Mouse (Mus musculus): ENCODE data around the gene Dip2b. TPM values are rescaled to one million over a fixed set of nuclear protein-coding genes. Genes with fewer than 3 reads are reported as not detected.

The Dip2b gene
- polyA plus RNA-seq, 1 experiment from 2014 or later = 11.0 TPM

DNA sequence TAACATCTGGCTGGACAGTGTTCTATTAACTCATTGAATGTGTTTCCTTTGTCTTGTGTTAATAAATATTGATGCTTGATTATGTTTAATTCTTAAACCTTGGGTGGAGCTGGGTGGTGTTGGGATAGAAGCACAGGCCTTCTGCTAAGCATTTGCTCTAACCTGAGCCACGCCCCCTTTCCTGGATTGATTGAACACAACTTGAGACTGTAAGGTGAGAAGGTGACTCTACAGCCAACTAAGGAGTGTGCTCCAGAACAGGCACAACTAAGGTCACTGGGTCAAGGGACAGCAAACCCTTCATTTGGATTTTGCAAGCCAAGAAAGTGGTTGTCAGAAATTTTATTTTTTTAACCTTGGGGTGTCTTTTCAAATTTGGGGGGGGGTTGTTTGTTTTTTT, 180.9 kb downstream of the Dip2b start:
- no peak overlapping the region for H3K4me3 ChIP-seq
- WGBS = 53% methylated on average over 1 of the region's 1 CpGs
- no peak overlapping the region for H3K4me2 ChIP-seq (replicated peaks)
- peaks cover 18% of the 10 kb centered on the region for H3K9me3 ChIP-seq
- H3K27me3 ChIP-seq = no peaks in the 10 kb centered on the region
- no peak overlapping the region for H3K27ac ChIP-seq
- H3K4me1 ChIP-seq = no peaks in the 10 kb centered on the region
- no peak for ATAC-seq (ENCODE audit: low FRiP score, low read depth)
- H3K36me3 ChIP-seq = peaks cover 27% of the 10 kb centered on the region
- no peak overlapping the region for H3K9ac ChIP-seq

DNA sequence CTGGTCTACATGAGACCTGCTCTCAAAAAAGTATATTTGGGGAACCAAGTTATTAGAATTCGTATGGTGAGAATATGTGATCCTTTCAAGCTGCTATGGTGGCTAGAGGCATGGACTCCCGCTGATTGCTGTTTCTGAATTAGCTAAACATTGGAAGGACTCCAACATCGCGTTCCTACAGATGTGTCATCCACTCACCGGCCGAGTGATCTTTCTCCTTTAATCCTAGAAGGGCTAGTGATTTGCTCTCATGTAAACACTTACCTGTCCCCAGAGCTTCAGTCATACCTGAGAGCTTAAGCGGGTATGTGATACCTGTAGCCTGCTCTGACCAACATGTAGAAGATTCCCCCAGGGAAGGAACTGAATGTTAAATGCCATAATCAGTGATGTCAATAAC, 182.5 kb downstream of the Dip2b start:
- WGBS = 91% methylated on average over 7 of the region's 7 CpGs
- Histone ChIP-seq H3K4me2 (replicated peaks) (no peak overlapping the region), H3K9me3 (peaks cover 18% of the 10 kb centered on the region), H3K9ac (no peak overlapping the region), H3K36me3 (peaks cover 18% of the 10 kb centered on the region), H3K27me3 (no peaks in the 10 kb centered on the region), H3K27ac (no peak overlapping the region), H3K4me3 (no peak overlapping the region), H3K4me1 (no peaks in the 10 kb centered on the region)
- no peak for ATAC-seq (ENCODE audit: low FRiP score, low read depth)

DNA sequence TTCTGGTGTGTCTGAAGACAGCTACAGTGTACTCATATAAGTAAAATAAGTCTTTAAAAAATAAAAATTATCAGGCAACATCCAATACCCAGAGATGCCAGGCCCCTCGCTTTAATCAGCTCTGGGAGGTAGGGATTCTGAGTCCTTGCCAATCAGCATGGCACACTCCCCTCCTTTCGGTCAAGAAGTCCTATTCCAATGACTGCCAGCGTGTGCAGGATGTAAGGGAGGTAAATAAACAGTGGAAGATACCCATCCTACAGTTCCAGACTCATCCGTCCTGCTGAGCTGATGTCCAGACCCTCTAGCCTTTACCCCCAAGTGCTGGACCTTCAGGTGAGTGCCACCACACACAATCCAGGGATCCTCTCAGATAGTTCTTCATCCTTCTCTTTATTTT, 186.9 kb downstream of the Dip2b start:
- no peak overlapping the region for H3K9ac ChIP-seq
- H3K4me2 ChIP-seq (replicated peaks) = no peak overlapping the region
- no peak overlapping the region for H3K27ac ChIP-seq

DNA sequence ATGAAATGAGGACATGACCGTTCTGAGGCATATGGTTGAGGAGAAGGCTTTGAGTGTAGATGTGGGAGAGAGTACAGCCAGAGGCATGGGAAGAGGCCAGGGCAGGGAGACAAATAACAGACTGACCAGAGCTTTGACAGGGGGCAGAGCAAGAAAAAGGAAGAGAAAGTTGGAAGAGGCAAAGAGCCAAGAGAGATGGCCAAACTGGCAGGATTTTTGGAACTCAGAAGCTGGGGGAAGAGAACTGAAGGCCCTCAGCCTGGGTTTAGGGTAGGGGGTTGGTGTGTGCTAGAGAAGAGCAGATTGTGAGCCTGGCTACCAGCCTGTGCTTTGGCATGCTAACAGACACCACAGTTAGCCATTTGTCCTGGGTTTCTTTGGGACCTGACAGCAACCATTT, 187.4 kb downstream of the Dip2b start:
- Histone ChIP-seq H3K4me2 (replicated peaks) (no peak overlapping the region), H3K27me3 (no peaks in the 10 kb centered on the region), H3K9me3 (peaks cover 18% of the 10 kb centered on the region), H3K4me3 (no peak overlapping the region), H3K4me1 (peaks cover 20% of the 10 kb centered on the region), H3K27ac (no peak overlapping the region), H3K9ac (no peak overlapping the region), H3K36me3 (peaks cover 12% of the 10 kb centered on the region)
- no peak for ATAC-seq (ENCODE audit: low FRiP score, low read depth)
- WGBS = 95% methylated on average over 1 of the region's 1 CpGs

More for the DNA sequence above, 186.9 kb downstream of the Dip2b start:
- Histone ChIP-seq H3K4me3 (no peak overlapping the region), H3K27me3 (no peaks in the 10 kb centered on the region), H3K4me1 (peaks cover 16% of the 10 kb centered on the region), H3K9me3 (peaks cover 18% of the 10 kb centered on the region), H3K36me3 (peaks cover 12% of the 10 kb centered on the region)
- 96% methylated on average over 4 of the region's 4 CpGs for WGBS
- ATAC-seq (ENCODE audit: low FRiP score, low read depth) = no peak

DNA sequence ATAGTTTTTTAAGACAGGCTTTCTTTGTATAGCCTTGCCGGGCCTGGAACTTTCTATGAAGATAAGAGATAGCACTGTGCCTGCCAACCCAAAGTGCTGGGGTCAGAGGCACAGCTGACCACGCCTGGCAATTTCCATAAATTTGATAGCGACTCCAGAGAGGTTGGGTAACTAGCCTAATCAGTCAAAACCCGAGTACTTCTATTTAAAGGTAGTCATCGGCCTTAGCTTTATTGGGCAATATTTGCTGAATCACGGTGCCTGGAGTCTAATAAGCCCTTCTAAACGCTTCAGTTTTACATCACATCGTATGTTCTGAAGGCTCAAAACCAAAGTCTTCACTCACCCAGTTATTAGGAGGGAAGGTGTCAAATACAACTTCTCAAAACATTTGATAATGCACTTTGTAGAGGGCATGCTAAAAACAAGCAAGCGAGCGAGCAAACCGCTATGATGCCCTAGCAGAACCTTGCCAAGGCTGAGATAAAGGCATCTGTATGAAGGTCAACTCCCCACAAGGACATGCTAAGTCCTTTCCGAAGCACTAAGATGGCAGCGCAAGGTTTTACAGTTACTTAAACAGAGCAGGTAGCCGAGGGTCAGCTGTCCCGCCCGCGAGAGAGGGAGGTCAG, 188.7 kb downstream of the Dip2b start:
- Histone ChIP-seq H3K27ac (peak overlapping the region; percentile 100), H3K9me3 (peaks cover 16% of the 10 kb centered on the region), H3K27me3 (no peaks in the 10 kb centered on the region), H3K4me3 (peak overlapping the region; percentile 80), H3K4me2 (replicated peaks) (peak overlapping the region; percentile 74), H3K36me3 (peaks cover 14% of the 10 kb centered on the region), H3K4me1 (peaks cover 20% of the 10 kb centered on the region), H3K9ac (peak overlapping the region; percentile 98)
- peak; percentile 57 for ATAC-seq (ENCODE audit: low FRiP score, low read depth)
- 5% methylated on average over 17 of the region's 17 CpGs for WGBS

DNA sequence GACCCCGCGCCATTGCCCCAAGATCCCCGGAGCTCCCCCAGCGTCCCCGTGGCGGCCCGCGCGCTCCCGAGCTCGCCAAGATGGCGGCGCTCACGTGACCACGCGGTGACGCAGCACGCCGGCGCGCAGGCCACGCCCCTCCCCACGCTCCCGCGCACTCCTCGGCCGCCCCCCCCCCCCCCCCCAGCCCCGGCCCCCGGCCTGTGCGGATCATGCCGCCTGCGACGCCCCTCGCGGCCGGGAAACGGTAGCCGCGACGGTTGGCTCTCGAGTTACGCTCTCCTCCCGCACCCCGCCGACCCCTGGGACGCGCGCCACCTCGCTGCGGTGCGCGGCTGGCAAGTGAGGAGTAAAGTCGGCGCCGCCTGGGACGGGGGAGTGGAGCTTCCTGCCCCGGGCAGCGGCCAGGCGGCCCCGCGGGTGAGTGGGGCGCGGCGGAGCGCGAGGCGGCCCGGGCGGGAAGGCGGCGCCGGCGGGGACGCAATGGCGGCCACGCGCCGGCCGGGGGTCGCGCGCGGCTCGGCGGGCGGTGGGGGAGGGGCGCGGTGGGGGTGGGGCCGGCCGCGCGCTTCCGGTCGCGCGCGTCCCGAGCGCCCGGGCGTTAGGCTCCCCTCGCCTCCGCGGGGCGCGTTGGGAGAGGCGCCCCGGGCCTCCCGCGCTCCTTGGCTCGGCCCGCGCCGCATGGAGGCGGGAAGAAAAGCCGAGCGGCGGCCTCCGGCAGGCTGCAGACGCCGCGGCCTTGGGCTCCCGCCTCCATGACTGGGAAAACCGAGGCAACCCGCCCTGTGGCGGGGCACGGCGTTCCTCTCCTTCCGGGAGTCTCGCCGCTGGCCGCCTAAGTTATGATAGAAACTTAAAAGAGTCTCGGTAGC, 189.4 kb downstream of the Dip2b start, which contains the start of gene Atf1:
Atf1 (plus strand) TSS at position 157 of the 872 bp plus-strand sequence.
- ATAC-seq (ENCODE audit: low FRiP score, low read depth) = peak; percentile 81
- Histone ChIP-seq H3K9ac (peak within 1 kb of the TSS; percentile 98), H3K27ac (peak within 1 kb of the TSS; percentile 100), H3K4me2 (replicated peaks) (peak within 1 kb of the TSS; percentile 74), H3K36me3 (peaks cover 18% of the 10 kb centered on the region), H3K4me3 (peak within 1 kb of the TSS; percentile 80), H3K27me3 (no peaks in the 10 kb centered on the region), H3K4me1 (peaks cover 20% of the 10 kb centered on the region), H3K9me3 (peaks cover 9% of the 10 kb centered on the region)
- WGBS = under 1% methylated on average over 51 of the region's 133 CpGs

DNA sequence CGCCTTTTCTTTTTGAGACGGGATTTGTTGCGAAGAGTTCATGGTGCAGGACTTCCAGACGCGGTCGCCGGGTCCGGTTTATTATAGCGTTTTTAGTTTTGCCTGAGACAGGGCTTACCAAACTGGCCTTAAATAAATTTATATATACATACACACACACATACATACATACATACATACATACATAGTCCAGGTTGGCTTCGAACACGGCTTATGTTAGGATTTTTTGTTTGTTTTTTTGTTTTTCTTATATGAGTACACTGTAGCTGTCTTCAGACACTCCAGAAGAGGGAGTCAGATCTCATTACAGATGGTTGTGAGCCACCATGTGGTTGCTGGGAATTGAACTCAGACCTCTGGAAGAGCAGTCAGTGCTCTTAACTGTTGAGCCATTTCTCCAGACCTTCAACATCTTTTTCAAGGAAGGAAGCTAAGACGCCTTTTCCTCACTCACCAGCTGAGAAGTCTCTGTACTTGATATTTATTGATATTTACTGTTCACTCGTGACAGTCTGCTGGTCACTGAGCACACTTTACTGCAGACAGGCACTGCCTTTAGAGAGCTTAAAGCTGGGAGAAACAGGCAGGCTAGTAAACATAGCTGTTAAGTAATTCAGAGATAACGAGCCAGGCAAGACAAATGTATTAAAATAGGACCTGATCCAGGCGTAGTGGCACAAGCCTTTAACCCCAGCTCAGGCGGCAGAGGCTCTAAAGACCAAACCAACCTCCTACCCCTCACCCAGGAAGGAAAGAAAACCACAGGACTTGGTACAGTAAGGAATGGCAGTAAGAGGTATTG, 190.3 kb downstream of the Dip2b start:
- Histone ChIP-seq H3K27ac (peak overlapping the region; percentile 100), H3K4me2 (replicated peaks) (peak overlapping the region; percentile 64), H3K4me1 (peaks cover 20% of the 10 kb centered on the region), H3K9me3 (0 out of 2 replicates have a peak, but pooled peaks cover under 1% of the 10 kb centered on the region), H3K36me3 (peaks cover 27% of the 10 kb centered on the region), H3K27me3 (no peaks in the 10 kb centered on the region), H3K9ac (peak overlapping the region; percentile 98), H3K4me3 (peak overlapping the region; percentile 80)
- WGBS = 12% methylated on average over 16 of the region's 16 CpGs
- ATAC-seq (ENCODE audit: low FRiP score, low read depth) = peak; percentile 4; the same call in 1 of the 2 replicates

DNA sequence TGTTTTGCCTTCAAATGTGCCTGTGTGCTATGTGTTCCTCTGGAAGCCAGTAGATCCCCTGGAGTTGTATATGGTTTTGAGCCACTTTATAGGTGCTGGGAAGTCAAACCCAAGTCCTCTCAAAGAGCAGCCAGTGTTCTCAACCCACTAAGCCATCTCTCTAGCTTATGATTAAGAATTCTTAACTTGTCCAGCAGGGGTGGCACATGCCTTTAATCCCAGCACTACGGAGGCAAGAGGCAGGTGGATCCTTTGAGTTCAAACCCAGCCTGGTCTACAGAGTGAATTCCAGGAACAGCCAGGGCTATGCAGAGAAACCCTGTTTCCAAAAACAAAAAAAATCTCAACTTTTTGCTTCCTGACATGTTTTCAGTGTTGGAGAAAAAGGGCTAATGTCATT, 192.2 kb downstream of the Dip2b start:
- Histone ChIP-seq H3K27ac (no peak overlapping the region), H3K4me1 (peaks cover 20% of the 10 kb centered on the region), H3K9me3 (no peaks in the 10 kb centered on the region), H3K36me3 (peaks cover 31% of the 10 kb centered on the region), H3K4me2 (replicated peaks) (no peak overlapping the region), H3K4me3 (no peak overlapping the region), H3K9ac (no peak overlapping the region), H3K27me3 (no peaks in the 10 kb centered on the region)
- no peak for ATAC-seq (ENCODE audit: low FRiP score, low read depth)
- WGBS = 76% methylated on average over 1 of the region's 1 CpGs

DNA sequence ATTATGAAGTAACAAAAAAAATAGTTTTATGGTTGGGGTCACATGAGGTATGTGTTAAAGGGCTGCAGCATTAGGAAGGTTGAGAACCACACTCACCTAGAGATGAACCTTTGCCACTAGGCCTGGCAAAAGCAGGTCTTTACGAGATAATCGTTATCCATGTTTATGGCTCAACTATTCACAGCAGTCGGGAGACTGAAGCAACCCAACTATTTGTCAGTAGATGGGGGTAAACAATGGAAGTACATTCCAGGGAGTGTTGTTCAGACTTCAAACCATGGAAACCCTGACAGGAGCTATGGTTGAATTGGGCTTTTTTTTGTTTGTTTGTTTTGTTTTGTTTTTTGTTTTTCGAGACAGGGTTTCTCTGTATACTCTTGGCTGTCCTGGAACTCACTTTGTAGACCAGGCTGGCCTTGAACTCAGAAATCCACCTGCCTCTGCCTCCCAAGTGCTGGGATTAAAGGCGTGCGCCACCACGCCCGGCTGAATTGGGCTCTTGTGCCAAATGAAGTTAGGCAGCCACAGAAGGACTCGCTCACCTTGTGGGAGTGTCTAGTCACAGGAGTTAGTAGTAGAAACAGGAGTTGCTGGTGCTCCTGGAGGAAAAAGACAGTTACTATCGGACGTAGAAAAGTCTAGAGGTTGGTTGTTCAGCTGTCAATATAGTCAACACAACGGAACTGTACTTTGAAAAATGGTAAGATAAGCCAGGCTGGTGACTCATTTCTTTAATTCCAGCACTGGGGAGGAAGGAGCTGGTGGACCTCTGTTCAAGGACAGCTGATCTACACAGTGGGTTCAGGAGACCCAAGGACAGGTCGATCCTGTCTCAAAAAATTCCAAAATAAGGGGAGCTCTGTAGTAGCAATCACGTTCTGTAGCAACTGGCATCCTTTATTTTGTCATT, 193.4 kb downstream of the Dip2b start:
- Histone ChIP-seq H3K27ac (no peak overlapping the region), H3K9ac (no peak overlapping the region), H3K4me1 (peaks cover 18% of the 10 kb centered on the region), H3K4me2 (replicated peaks) (no peak overlapping the region), H3K4me3 (no peak overlapping the region), H3K36me3 (peaks cover 38% of the 10 kb centered on the region), H3K27me3 (no peaks in the 10 kb centered on the region), H3K9me3 (no peaks in the 10 kb centered on the region)
- no peak for ATAC-seq (ENCODE audit: low FRiP score, low read depth)
- WGBS = 83% methylated on average over 14 of the region's 14 CpGs

DNA sequence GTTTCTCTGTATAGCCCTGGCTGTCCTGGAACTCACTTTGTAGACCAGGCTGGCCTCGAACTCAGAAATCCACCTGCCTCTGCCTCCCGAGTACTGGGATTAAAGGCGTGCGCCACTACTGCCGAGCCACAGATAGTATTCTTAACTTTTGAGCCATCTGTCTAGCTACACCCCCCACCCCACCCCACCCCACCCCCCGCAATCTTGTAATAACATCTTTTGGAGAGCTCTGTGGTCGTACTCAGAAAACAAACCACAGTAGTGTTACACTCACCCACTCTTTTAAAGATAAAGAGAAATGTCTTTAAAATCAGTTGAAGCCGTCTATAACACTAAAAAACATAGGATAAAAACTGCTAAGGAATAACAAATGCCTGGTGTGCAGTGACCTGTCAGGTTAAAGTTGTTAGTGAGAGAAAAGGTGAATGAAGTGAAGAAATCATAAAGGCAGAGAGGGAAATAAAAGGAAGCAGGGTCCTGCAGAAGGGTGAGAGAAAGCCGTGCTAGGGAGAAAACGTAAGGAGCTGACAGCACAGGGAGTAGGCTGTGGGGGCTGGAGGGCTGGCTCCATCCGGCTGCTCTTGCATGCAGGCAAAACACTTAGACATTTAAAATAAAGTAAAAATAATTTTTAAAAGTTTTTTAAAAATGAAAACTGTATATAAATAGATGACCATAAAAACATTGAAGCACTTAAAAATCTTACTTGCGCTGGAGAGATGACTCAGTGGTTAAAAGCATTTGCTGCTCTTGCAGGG, 196.9 kb downstream of the Dip2b start:
- peaks cover 69% of the 10 kb centered on the region for H3K36me3 ChIP-seq
- WGBS = 90% methylated on average over 12 of the region's 12 CpGs
- H3K4me1 ChIP-seq = 0 out of 2 replicates have a peak, but pooled peaks cover 5% of the 10 kb centered on the region
- H3K27me3 ChIP-seq = no peaks in the 10 kb centered on the region
- ATAC-seq (ENCODE audit: low FRiP score, low read depth) = no peak
- no peak overlapping the region for H3K9ac ChIP-seq
- H3K9me3 ChIP-seq = no peaks in the 10 kb centered on the region
- no peak overlapping the region for H3K4me3 ChIP-seq
- no peak overlapping the region for H3K27ac ChIP-seq
- H3K4me2 ChIP-seq (replicated peaks) = no peak overlapping the region

All from limb, embryonic 13.5 days (tissue).